Mouse (Mus musculus) mouse trophoblast stem cell (cell line): Measurements from ENCODE around the gene Rhox4b.
"Not testable (repeated sequence)": the region's sequence is repeated elsewhere in the genome, so short reads cannot be mapped to it uniquely, and the experiment has no call there.

ENCODE experiments used
- in situ Hi-C, 2 experiments: fragments of 300-500 bp; cut with MseI, MboI; formaldehyde crosslinking; loops; 2 replicates in 1 of 2; 3 replicates in 1 of 2; pipeline ENCODE4 v1.15.1; 2025

Rhox4b gene

DNA sequence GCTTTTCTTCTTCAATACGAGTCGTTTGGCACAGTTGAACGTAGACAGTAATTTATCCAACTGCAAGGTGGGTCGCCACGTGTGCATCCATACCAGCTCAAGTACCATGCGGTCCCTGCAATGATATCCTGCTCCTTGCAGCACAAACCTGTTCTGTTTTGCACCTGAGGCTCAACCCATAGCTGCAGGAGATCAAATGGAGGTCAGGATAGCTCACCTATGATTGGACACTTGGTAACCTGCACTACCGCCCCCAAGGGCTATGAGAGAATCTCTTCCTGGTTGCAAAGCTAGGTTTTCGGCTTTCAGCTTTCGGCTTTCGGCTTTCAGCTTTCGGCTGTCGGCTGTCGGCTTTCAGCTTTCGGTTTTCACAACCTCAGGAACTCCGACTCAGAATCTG, at the start of gene Rhox4b:
Gene Rhox4b, plus strand, starts transcription at position 301 of the 400 bp plus-strand sequence.
- in situ Hi-C loops = not testable (repeated sequence)

DNA sequence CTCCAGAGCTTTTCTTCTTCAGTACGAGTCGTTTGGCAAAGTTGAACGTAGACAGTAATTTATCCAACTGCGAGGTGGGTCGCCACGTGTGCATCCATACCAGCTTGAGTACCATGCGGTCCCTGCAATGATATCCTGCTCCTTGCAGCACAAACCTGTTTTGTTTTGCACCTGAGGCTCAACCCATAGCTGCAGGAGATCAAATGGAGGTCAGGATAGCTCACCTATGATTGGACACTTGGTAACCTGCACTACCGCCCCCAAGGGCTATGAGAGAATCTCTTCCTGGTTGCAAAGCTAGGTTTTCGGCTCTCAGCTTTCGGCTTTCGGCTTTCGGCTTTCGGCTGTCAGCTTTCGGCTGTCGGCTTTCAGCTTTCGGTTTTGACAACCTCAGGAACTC, 41.7 kb upstream of the Rhox4b start, which contains the start of gene Rhox4a2:
Gene Rhox4a2, plus strand, starts transcription at position 301 of the 400 bp plus-strand sequence.
- in situ Hi-C loops = not testable (repeated sequence)

DNA sequence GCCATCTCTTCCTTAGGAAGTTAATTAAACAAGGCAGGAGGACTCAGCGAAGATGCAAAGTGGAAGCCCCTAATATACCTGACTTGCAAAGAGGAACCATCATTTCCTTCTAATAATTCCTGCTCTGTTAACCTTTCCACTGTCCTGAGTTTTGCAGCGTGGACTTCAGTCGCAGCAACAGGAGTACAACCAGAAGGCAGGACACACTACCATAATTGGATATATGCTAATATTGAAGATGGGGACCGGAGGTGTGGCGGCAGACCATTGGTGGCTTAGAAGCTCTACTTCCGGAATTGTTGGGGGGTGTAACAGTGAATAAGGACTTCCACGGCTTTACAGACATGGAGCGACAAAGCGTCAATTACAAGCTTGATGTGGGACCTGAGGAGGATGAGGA, 20.5 kb upstream of the Rhox4b start, which contains the start of gene Rhox2b:
Gene Rhox2b, plus strand, starts transcription at position 301 of the 400 bp plus-strand sequence.
- in situ Hi-C loops = not testable (repeated sequence)

DNA sequence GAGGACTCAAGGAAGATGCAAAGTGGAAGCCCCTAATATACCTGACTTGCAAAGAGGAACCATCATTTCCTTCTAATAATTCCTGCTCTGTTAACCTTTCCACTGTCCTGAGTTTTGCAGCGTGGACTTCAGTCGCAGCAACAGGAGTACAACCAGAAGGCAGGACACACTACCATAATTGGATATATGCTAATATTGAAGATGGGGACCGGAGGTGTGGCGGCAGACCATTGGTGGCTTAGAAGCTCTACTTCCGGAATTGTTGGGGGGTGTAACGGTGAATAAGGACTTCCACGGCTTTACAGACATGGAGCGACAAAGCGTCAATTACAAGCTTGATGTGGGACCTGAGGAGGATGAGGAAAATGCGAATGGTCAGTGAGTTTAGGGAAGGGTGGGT, 21.1 kb downstream of the Rhox4b start, which contains the start of gene Rhox2c:
Gene Rhox2c, plus strand, starts transcription at position 301 of the 400 bp plus-strand sequence.
- in situ Hi-C loops = not testable (repeated sequence)

DNA sequence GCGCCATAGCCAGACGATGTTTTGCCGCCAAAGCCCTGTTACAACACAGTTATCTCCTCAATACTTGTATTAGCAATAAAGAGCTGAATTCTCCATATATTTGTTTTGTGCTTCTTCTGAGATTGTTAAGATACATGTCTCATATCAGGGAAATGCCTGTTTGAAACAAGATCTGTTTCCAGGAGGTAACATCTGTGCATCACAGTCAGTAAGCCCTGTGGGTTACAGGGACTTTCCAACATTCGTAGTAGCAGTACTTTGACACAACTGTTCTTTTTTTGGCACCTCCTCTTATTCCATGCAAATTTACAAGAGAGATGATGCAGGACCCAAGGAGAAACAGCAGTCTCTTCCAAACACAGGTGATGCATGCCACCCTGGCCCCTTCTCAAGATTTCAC, 26.0 kb downstream of the Rhox4b start, which contains the start of gene Rhox3c:
Gene Rhox3c, plus strand, starts transcription at position 301 of the 400 bp plus-strand sequence.
- in situ Hi-C loops = not testable (repeated sequence)

DNA sequence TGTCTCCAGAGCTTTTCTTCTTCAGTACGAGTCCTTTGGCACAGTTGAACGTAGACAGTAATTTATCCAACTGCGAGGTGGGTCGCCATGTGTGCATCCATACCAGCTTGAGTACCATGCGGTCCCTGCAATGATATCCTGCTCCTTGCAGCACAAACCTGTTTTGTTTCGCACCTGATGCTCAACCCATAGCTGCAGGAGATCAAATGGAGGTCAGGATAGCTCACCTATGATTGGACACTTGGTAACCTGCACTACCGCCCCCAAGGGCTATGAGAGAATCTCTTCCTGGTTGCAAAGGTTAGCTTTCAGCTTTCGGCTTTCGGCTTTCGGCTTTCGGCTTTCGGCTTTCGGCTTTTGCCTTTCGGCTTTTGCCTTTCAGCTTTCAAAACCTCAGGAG, 47.7 kb downstream of the Rhox4b start, which contains the start of gene Rhox4c:
Gene Rhox4c, plus strand, starts transcription at position 301 of the 400 bp plus-strand sequence.
- in situ Hi-C loops = not testable (repeated sequence)
